Mouse (Mus musculus) stomach, postnatal 0 days (tissue): ENCODE measurements around the gene Serpina3m.

Source experiments
- CTCF ChIP-seq: IDR thresholded peaks from 2 replicates; pipeline ENCODE4 v1.5.1; 2016; ENCODE audit warnings: antibody characterized with exemption, low read depth, mild to moderate bottlenecking, moderate library complexity
- EP300 ChIP-seq: optimal IDR thresholded peaks from 2 replicates; pipeline ENCODE3; 2016; ENCODE audit warnings: antibody characterized with exemption

DNA sequence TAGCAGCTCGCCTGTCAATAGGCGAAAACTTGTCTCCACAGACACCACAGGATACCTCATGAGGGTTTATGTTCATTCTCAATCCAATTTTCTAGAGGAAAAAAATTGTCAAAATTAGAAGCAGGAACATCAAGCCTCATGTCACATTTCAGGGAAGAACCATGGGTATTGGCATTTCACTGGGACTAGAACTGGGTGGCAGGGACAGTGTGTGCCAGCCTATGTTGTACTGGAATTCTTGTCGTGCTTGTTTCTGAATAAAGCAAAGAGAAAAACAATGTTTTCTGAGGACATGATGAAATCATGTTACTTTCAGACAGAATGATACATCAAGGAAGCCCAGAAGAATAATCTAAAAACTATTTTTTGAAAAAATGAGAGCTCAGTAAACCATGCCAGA lies 87.3 kb downstream of the Serpina3m start:
- TF ChIP-seq CTCF (no peak), EP300 (no peak)
